Mouse (Mus musculus) lung, adult 2 months (tissue): ENCODE data around the gene Sh3rf3. TPM values are rescaled to one million over a fixed set of nuclear protein-coding genes. Genes with fewer than 3 reads are reported as not detected.
A peak's percentile ranks its signal among the peaks of the same experiment; 100 is the strongest.

Experiments used
- DNase-seq: peaks from one replicate; pipeline ENCODE4 v3.0.0; 2022
- H3K4me1 ChIP-seq: fragments of 200-500 bp; 2 replicates; pipeline ENCODE4 v1.6.1; 2011; ENCODE audit warnings: low read length; ENCODE audit not compliant: control insufficient read depth, insufficient read depth
- H3K4me3 ChIP-seq: fragments of 200-500 bp; replicated peaks from 2 replicates; pipeline ENCODE3; 2011; ENCODE audit warnings: low read depth, mild to moderate bottlenecking, control low read depth, low read length; ENCODE audit errors: extremely low read depth
- CTCF ChIP-seq: fragments of 200-500 bp; IDR thresholded peaks from 2 replicates; pipeline ENCODE4 v1.5.1; 2011; ENCODE audit warnings: mild to moderate bottlenecking, low read length, control low read depth; ENCODE audit not compliant: insufficient read depth
- POLR2A ChIP-seq: fragments of 200-500 bp; IDR thresholded peaks from 2 replicates; pipeline ENCODE4 v1.6.1; 2011; ENCODE audit warnings: low read depth, mild to moderate bottlenecking, control low read depth, low read length, borderline replicate concordance; ENCODE audit errors: extremely low read depth
- WGBS: fragments of 180-500 bp; shearing (Covaris S2); methylation state at CpG from one replicate; pipeline ENCODE4 v1.1.7; 2018; 5-methylcytosine and 5-hydroxymethylcytosine counted together
- polyA plus RNA-seq: library from polyadenylated mRNA; depleted of rRNA; stranded (reverse); fragments of >200 nt; gene quantifications from 2 replicates; pipeline ENCODE4 v1.2.3, GENCODE M21; 2012

Sh3rf3 gene
- polyA plus RNA-seq, 1 experiment = 10.1 TPM

- WGBS = 3% methylated on average over 35 of the region's 35 CpGs
- peak; percentile 36 for DNase-seq
- TF ChIP-seq CTCF = no peak
- no peak for TF ChIP-seq POLR2A
- Histone ChIP-seq H3K4me3 (peak overlapping the region; percentile 40), H3K4me1 (no peaks in the 10 kb centered on the region; the same call in 1 of the 2 replicates)
Observed at GRCm38 (mm10) chr10:58813801-58814191, 637 bp downstream of the Sh3rf3 start.

GRCm38 (mm10) chr10:58814486-58814885, 1.3 kb downstream of the Sh3rf3 start:
- Histone ChIP-seq H3K4me1 (no peaks in the 10 kb centered on the region; the same call in 1 of the 2 replicates), H3K4me3 (no peak overlapping the region)
- TF ChIP-seq CTCF (no peak), POLR2A (no peak)
- WGBS = 69% methylated on average over 7 of the region's 7 CpGs
- no peak for DNase-seq

GRCm38 (mm10) chr10:58824016-58824568, 10.9 kb downstream of the Sh3rf3 start:
- no peaks in the 10 kb centered on the region for H3K4me1 ChIP-seq
- no peak for DNase-seq
- WGBS = 76% methylated on average over 7 of the region's 7 CpGs
- no peak for TF ChIP-seq CTCF
- TF ChIP-seq POLR2A = no peak
- no peak overlapping the region for H3K4me3 ChIP-seq

GRCm38 (mm10) chr10:58829251-58830111, 16.3 kb downstream of the Sh3rf3 start:
- DNase-seq = no peak
- no peak overlapping the region for H3K4me3 ChIP-seq
- 75% methylated on average over 11 of the region's 11 CpGs for WGBS
- no peaks in the 10 kb centered on the region for H3K4me1 ChIP-seq
- TF ChIP-seq CTCF = no peak
- no peak for TF ChIP-seq POLR2A

GRCm38 (mm10) chr10:58833146-58833545, 20.0 kb downstream of the Sh3rf3 start:
- Histone ChIP-seq H3K4me1 (no peaks in the 10 kb centered on the region), H3K4me3 (no peak overlapping the region)
- TF ChIP-seq POLR2A = no peak
- WGBS = 66% methylated on average over 3 of the region's 3 CpGs
- no peak for DNase-seq

GRCm38 (mm10) chr10:58833741-58834178, 20.6 kb downstream of the Sh3rf3 start:
- 72% methylated on average over 13 of the region's 13 CpGs for WGBS
- DNase-seq = no peak
- Histone ChIP-seq H3K4me3 (no peak overlapping the region), H3K4me1 (no peaks in the 10 kb centered on the region)
- no peak for TF ChIP-seq CTCF
- TF ChIP-seq POLR2A = no peak

- H3K4me1 ChIP-seq = no peaks in the 10 kb centered on the region
- DNase-seq = no peak
- WGBS = 62% methylated on average over 3 of the region's 3 CpGs
- no peak overlapping the region for H3K4me3 ChIP-seq
- TF ChIP-seq CTCF = no peak
- TF ChIP-seq POLR2A = no peak
Observed at GRCm38 (mm10) chr10:58836391-58836790, 23.2 kb downstream of the Sh3rf3 start.

GRCm38 (mm10) chr10:58837504-58837903, 24.3 kb downstream of the Sh3rf3 start:
- Histone ChIP-seq H3K4me1 (no peaks in the 10 kb centered on the region), H3K4me3 (no peak overlapping the region)
- 78% methylated on average over 5 of the region's 5 CpGs for WGBS
- TF ChIP-seq POLR2A = no peak
- TF ChIP-seq CTCF = no peak
- DNase-seq = no peak

GRCm38 (mm10) chr10:58841945-58842344, 28.8 kb downstream of the Sh3rf3 start:
- TF ChIP-seq POLR2A (no peak), CTCF (no peak)
- DNase-seq = no peak
- Histone ChIP-seq H3K4me1 (no peaks in the 10 kb centered on the region), H3K4me3 (no peak overlapping the region)
- 89% methylated on average over 3 of the region's 3 CpGs for WGBS

- 55% methylated on average over 8 of the region's 8 CpGs for WGBS
Observed at GRCm38 (mm10) chr10:58843100-58843499, 29.9 kb downstream of the Sh3rf3 start.

More at GRCm38 (mm10) chr10:58843100-58843499, 29.9 kb downstream of the Sh3rf3 start:
- no peak for DNase-seq
- Histone ChIP-seq H3K4me1 (no peaks in the 10 kb centered on the region), H3K4me3 (no peak overlapping the region)
- no peak for TF ChIP-seq POLR2A
- TF ChIP-seq CTCF = peak; percentile 9; the same call in 1 of the 2 replicates
